Mouse (Mus musculus) intestine, embryonic 14.5 days (tissue): Measurements from ENCODE around the gene Tmf1. TPM values are rescaled to one million over a fixed set of nuclear protein-coding genes. Genes with fewer than 3 reads are reported as not detected.

Experiments
- ATAC-seq: fragments of 200-750 bp; cut with Nextera tagmentation; replicated peaks from 2 replicates; pipeline ENCODE4 v1.8.0; 2017; ENCODE audit warnings: low read depth, moderate number of reproducible peaks, moderate TSS enrichment, moderate library complexity; ENCODE audit not compliant: low FRiP score, low TSS enrichment
- DNase-seq: peaks from one replicate; pipeline ENCODE4 v3.0.0-alpha.2; 2018; ENCODE audit warnings: low spot score
- H3K27ac ChIP-seq: fragments of 300-500 bp; sonication (generic); 2 replicates; pipeline ENCODE4 v1.5.1; 2014; ENCODE audit warnings: low read depth, mild to moderate bottlenecking, control low read depth
- H3K27me3 ChIP-seq: fragments of 300-500 bp; sonication (generic); replicated peaks from 2 replicates; pipeline ENCODE4 v1.6.1; 2014; ENCODE audit warnings: low read length, control low read depth; ENCODE audit not compliant: control insufficient read depth, insufficient read depth
- H3K36me3 ChIP-seq: fragments of 300-500 bp; sonication (generic); 2 replicates; pipeline ENCODE4 v1.6.1; 2014; ENCODE audit warnings: low read length, control low read depth; ENCODE audit not compliant: control insufficient read depth, insufficient read depth
- H3K4me1 ChIP-seq: fragments of 300-500 bp; sonication (generic); replicated peaks from 2 replicates; pipeline ENCODE4 v1.6.1; 2014; ENCODE audit warnings: low read length, control low read depth, mixed read lengths; ENCODE audit not compliant: control insufficient read depth, insufficient read depth
- H3K4me2 ChIP-seq: fragments of 300-500 bp; sonication (generic); 2 replicates; pipeline ENCODE4 v1.6.1; 2014; ENCODE audit warnings: low read length
- H3K4me3 ChIP-seq: fragments of 300-500 bp; sonication (generic); 2 replicates; pipeline ENCODE4 v1.5.1; 2014; ENCODE audit warnings: low read depth, low read length, control low read depth, mixed read lengths
- H3K9ac ChIP-seq: fragments of 300-500 bp; sonication (generic); 2 replicates; pipeline ENCODE4 v1.6.1; 2014; ENCODE audit warnings: mild to moderate bottlenecking, low read length
- H3K9me3 ChIP-seq: fragments of 300-500 bp; sonication (generic); 2 replicates; pipeline ENCODE4 v1.6.1; 2016; ENCODE audit warnings: low read length, control low read depth; ENCODE audit not compliant: control insufficient read depth
- WGBS: fragments of 180-500 bp; shearing (Covaris S2); extraction: QIAGEN DNeasy Blood & Tissue Kit; methylation state at CpG from one replicate; pipeline ENCODE4 v1.1.7; 2014; 5-methylcytosine and 5-hydroxymethylcytosine counted together
- polyA plus RNA-seq: library from polyadenylated mRNA; unstranded; fragments of >200 nt; fragmentation: Nextera tagmentation; extraction: Ambion mirVana; gene quantifications from 2 replicates; pipeline ENCODE4 v1.2.1, GENCODE M21; 2014

Gene Tmf1
- polyA plus RNA-seq, 1 experiment from 2014 or later: 27.9 TPM

DNA sequence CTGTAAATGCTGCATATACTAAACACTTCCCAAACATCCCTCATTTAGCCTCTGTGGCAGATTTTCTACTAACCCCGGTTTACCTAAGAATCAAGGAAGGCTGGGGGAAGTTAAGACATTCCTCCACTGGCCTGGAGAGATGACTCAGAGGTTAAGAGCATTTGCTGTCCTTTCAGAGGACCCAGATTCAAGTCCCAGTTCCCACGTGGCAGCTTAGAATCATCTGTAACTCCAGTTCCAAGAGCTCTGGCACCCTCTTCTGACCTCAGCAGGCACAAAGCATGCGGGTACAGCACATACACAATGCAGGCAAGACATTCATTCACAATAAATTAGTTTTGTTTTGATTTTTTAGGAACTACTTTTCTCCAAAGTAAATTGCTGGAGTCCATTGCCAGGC, 30.3 kb upstream of the Tmf1 start:
- Histone ChIP-seq H3K27me3 (no peaks in the 10 kb centered on the region), H3K4me2 (no peak overlapping the region), H3K9ac (no peak overlapping the region), H3K36me3 (no peaks in the 10 kb centered on the region), H3K9me3 (no peaks in the 10 kb centered on the region), H3K27ac (no peak overlapping the region), H3K4me1 (peaks cover 15% of the 10 kb centered on the region), H3K4me3 (no peak overlapping the region)
- WGBS: 56% methylated on average over 3 of the region's 3 CpGs
- ATAC-seq: no peak
- DNase-seq: no peak

DNA sequence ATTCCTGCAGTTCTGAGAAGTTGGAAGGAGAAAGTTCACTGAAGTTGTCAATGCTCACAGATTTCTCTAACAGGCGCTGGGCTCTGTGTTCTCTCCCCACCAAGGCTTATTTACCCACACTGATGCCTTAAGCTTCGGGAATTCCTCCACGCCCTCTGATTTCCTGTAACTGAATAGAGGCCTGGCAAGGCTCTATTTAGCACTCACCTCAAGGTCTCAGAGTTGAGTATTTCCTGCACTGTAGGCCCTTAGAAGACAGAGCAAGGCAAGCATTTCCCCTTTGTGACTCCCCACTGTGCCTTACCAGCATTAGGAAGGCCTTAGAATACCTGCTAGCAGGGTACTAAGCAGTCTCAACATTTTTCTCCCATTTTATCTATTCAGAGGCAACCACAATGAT, 29.5 kb upstream of the Tmf1 start:
- no peaks in the 10 kb centered on the region for H3K9me3 ChIP-seq
- H3K27me3 ChIP-seq: no peaks in the 10 kb centered on the region
- DNase-seq (no peak), ATAC-seq (no peak)
- WGBS: 26% methylated on average over 3 of the region's 3 CpGs
- no peaks in the 10 kb centered on the region for H3K36me3 ChIP-seq
- no peak overlapping the region for H3K9ac ChIP-seq
- no peak overlapping the region for H3K4me2 ChIP-seq
- H3K4me1 ChIP-seq: peaks cover 16% of the 10 kb centered on the region
- no peak overlapping the region for H3K4me3 ChIP-seq
- H3K27ac ChIP-seq: 0 out of 2 replicates have a peak overlapping the region, but pooled peaks have one; percentile 1

DNA sequence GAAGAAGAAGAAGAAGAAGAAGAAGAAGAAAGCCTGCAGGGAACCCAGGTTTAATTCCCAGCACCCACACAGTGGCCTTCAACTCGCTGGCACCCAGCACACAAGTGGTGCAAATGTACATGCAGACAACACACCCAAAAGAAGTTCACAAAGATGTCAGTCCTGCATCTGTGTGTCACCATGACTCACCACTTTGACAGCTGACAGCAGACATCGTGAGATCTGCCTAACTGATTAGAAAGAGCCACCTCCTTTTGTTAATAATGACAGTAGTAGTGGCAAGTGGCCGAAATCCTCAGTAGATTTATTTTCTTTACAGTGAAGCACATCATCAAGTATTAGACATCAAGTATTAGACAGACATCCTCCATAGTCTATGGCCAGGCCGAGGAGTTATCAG, 28.2 kb upstream of the Tmf1 start:
- DNase-seq (no peak), ATAC-seq (no peak)
- Histone ChIP-seq H3K27me3 (no peaks in the 10 kb centered on the region), H3K9ac (no peak overlapping the region), H3K4me2 (no peak overlapping the region), H3K9me3 (no peaks in the 10 kb centered on the region), H3K36me3 (no peaks in the 10 kb centered on the region), H3K27ac (no peak overlapping the region), H3K4me1 (peaks cover 16% of the 10 kb centered on the region), H3K4me3 (no peak overlapping the region)
- 76% methylated on average over 4 of the region's 4 CpGs for WGBS

DNA sequence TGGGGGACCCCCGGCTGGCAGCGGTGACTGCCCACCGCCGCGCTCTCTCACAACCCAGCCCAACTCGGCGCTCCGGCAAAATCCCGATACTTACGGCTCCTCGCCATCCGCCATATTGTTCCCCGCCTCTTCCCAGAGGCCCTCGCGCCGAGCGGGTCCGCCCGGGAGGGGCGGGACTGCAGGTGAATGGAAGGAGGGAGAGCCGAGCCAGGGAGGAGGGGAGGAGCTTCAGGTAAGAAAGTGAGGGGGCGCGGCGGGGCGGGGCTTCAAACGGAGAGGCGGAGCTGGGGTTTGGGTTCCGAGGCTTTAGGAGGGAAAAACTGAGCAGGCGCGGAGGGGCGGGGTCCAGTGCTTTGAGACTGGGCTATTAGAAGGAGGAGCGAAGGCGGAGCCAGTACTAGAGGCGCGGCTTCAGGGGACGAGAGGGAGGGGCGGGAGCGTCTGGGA, 26.5 kb upstream of the Tmf1 start, which contains the start of gene Uba3:
Gene Uba3, minus strand, starts transcription at position 209 of the 447 bp plus-strand sequence.
- DNase-seq (peak; percentile 100), ATAC-seq (peak; percentile 98)
- Histone ChIP-seq H3K9me3 (no peaks in the 10 kb centered on the region), H3K4me2 (peak within 1 kb of the TSS; percentile 60), H3K27me3 (no peaks in the 10 kb centered on the region), H3K9ac (peak within 1 kb of the TSS; percentile 96), H3K36me3 (peaks cover 10% of the 10 kb centered on the region), H3K27ac (peak within 1 kb of the TSS; percentile 86), H3K4me1 (peaks cover 12% of the 10 kb centered on the region; the same call in 1 of the 2 replicates), H3K4me3 (peak within 1 kb of the TSS; percentile 98)
- 0% methylated on average over 37 of the region's 38 CpGs for WGBS

DNA sequence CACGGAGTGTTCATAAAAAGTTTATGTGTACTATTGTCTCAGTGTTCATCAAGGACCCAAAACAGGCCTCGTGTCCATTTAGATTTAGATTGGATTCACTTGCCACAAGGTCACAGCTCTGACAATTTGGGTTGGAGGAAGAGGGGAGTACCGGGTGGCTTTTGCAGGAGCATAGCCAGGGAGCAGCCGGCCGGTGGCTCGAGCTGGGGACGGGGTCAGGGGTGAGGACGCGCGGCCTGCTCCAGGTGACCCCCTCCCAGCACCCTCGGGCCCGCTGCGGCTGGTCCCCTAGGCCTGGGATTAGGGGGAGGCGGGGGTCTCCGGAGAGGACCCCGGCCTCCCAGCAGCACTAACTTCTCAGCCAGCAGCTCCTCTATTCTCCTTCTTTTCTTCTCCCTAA, 26.0 kb upstream of the Tmf1 start:
- Histone ChIP-seq H3K9ac (peak overlapping the region; percentile 96), H3K36me3 (peaks cover 14% of the 10 kb centered on the region), H3K4me2 (peak overlapping the region; percentile 60), H3K4me1 (peaks cover 9% of the 10 kb centered on the region; the same call in 1 of the 2 replicates), H3K9me3 (no peaks in the 10 kb centered on the region), H3K4me3 (peak overlapping the region; percentile 98), H3K27me3 (no peaks in the 10 kb centered on the region), H3K27ac (peak overlapping the region; percentile 86)
- ATAC-seq (peak; percentile 68), DNase-seq (peak; percentile 75)
- WGBS: under 1% methylated on average over 15 of the region's 16 CpGs

DNA sequence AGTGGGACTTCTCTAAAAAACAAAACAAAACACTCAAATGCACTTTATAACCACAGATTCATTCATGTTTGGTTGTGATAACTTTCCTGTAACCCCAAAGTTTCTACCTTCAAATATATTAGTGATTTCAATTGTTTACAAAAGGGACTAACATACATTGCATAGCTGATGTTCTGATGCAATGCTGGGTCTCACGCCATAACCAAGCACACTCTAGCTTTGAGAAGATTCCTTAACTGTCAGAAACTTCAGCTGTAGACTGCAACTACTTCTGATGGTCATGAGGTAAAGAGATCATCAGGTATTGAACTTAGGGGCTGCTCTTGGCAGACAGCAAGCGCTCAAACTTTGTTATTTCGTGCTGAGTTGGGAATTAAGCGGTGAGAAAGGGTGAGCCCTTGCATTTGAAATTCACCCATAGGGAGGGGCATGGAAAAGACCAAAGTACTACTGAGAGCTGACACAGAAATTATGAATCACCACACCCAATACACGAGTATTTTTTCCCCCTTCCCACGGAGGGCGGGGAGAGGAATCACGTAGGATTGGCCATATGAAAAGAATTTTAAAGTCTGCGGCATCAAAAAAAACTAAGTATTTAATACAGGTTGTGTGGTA, 25.4 kb upstream of the Tmf1 start:
- peak overlapping the region; percentile 60 for H3K4me2 ChIP-seq
- H3K4me3 ChIP-seq: peak overlapping the region; percentile 98
- DNase-seq: no peak
- H3K9ac ChIP-seq: peak overlapping the region; percentile 96
- H3K9me3 ChIP-seq: no peaks in the 10 kb centered on the region
- peaks cover 8% of the 10 kb centered on the region; the same call in 1 of the 2 replicates for H3K4me1 ChIP-seq
- no peak overlapping the region for H3K27ac ChIP-seq
- ATAC-seq: no peak
- H3K27me3 ChIP-seq: no peaks in the 10 kb centered on the region
- peaks cover 14% of the 10 kb centered on the region for H3K36me3 ChIP-seq
- WGBS: 9% methylated on average over 9 of the region's 9 CpGs

- 74% methylated on average over 3 of the region's 3 CpGs for WGBS
- peaks cover 28% of the 10 kb centered on the region for H3K36me3 ChIP-seq
- H3K4me1 ChIP-seq: peaks cover 5% of the 10 kb centered on the region; the same call in 1 of the 2 replicates
- H3K9me3 ChIP-seq: no peaks in the 10 kb centered on the region
- H3K4me3 ChIP-seq: no peak overlapping the region
- H3K27me3 ChIP-seq: no peaks in the 10 kb centered on the region
- DNase-seq (no peak), ATAC-seq (no peak)
- no peak overlapping the region for H3K27ac ChIP-seq
- no peak overlapping the region for H3K9ac ChIP-seq
- H3K4me2 ChIP-seq: no peak overlapping the region
These were observed 23.6 kb upstream of the Tmf1 start for GRCm38 (mm10) chr6:97202477-97202876.

DNA sequence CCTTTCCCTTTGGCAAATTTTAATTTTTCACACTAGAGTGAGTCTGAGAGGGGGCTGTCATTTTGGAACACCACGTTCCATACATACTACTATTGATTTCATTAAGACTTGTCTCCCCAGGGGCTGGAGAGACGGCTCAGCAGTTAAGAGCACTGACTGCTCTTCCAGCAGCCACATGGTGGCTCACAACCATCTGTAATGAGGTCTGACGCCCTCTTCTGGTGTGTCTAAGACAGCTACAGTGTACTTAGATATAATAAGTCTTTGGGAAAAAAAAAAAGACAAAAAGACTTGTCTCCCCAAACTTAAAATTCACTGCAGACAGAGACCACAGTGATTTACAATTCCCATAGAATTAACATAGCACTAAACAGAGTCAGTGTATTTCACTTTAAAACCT, 21.5 kb upstream of the Tmf1 start:
- 69% methylated on average over 3 of the region's 3 CpGs for WGBS
- Histone ChIP-seq H3K4me1 (peaks cover 5% of the 10 kb centered on the region; the same call in 1 of the 2 replicates), H3K4me3 (no peak overlapping the region), H3K4me2 (no peak overlapping the region), H3K27ac (no peak overlapping the region), H3K36me3 (peaks cover 48% of the 10 kb centered on the region), H3K9ac (no peak overlapping the region), H3K27me3 (no peaks in the 10 kb centered on the region), H3K9me3 (no peaks in the 10 kb centered on the region)
- DNase-seq: no peak
- ATAC-seq: no peak

DNA sequence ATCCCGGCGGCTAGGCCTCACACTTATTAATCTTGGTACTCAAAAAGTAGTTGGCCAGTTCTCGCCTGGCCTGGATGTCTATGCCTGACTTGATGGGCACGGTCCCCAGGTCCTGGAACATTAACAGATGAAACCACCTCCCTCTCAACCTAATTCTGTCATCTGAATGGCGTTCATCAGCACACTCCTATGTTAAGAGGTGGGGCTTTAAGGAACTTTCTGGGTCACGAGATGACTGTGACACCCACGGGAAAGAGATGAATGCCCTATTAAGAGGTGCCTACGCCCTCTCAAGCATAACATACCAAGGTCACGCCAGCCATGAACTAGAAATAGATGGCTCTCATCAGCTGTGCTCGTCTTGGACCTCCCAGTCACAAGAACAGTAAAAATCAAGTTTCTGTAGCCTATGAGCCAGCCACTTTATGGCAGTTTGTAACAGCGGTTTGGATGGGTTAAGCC, 476 bp upstream of the Tmf1 start:
- Histone ChIP-seq H3K36me3 (peaks cover 23% of the 10 kb centered on the region), H3K27me3 (no peaks in the 10 kb centered on the region), H3K4me3 (peak overlapping the region; percentile 91), H3K9ac (peak overlapping the region; percentile 93), H3K9me3 (no peaks in the 10 kb centered on the region), H3K27ac (peak overlapping the region; percentile 91), H3K4me1 (peaks cover 16% of the 10 kb centered on the region), H3K4me2 (peak overlapping the region; percentile 87)
- ATAC-seq: peak; percentile 70; the same call in 1 of the 2 replicates
- 7% methylated on average over 11 of the region's 11 CpGs for WGBS
- no peak for DNase-seq
